Mouse (Mus musculus) embryonic stem cell, embryonic (primary cell): ENCODE measurements at regions not wholly inside any gene's neighbourhood (a gene's known extent, or its start where the extent isn't known, plus 50 kb on each side); places are given as distances from the start of the nearest gene placed in this dataset.

Source experiments
- CTCF ChIA-PET, 4 experiments: fragments of 300-600 bp in 2 of 4; fragments of 350-600 bp in 2 of 4; sonication (Branson Sonifier 250); formaldehyde crosslinking; loops; one replicate each; lab custom pipeline; 2022; ENCODE audit warnings: inconsistent platforms in 2 of 4; lab: Charles Lee
- POLR2A ChIA-PET, 4 experiments: fragments of 300-600 bp in 2 of 4; fragments of 350-600 bp in 2 of 4; sonication (Branson Sonifier 250); formaldehyde crosslinking; loops; one replicate each; lab custom pipeline; 2022; ENCODE audit warnings: antibody characterized with exemption in 4 of 4, inconsistent platforms in 1 of 4; lab: Charles Lee

GRCm38 (mm10) chr6:51036553-51036952, 382.3 kb upstream of the Npvf start:
- ChIA-PET POLR2A (interaction anchor here in 1 of 4 experiments (1.0 kb wide), 1 partner anchor 69 kb away, joined by 3 read pairs; no protein-coding TSS in a partner anchor), CTCF (no interaction called here)

- POLR2A ChIA-PET: interaction anchor here in 1 of 4 experiments (1.0 kb wide), 1 partner anchor 68 kb away, joined by 3 read pairs; no protein-coding TSS in a partner anchor
These were observed 382.7 kb upstream of the Npvf start for GRCm38 (mm10) chr6:51036956-51037355.

DNA sequence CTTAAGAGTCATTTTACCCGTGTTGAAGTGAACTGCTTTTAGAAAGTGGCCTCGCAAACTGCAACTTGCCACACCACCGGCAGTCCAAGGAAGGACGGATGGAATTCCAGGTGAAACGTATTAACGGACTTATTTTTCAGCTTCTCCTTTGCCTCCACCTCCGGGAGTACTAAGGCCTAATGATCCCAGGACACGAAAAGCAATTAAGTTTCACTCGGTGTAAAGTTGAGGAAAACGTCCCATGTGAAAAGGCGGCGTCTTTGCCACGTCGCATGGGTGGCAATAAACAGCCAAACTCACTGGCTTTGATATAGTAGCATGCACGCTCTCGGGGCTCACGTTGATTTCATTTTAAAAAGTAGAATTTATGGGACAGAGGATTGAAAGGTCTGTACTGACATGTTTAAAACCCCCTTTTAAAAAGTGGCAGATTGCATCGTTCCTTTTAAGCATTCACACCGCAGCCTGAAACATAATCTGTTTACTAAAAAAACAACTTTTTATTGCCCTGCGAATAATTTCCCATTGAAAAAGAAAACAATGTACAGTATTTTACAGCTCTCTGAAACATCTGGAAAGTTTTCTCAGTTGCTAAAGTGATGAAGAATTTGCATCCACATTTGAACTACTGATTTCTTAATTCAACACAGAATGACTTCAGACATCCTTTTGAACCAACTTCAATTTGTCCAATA, 385.4 kb upstream of the Npvf start:
- CTCF ChIA-PET: no interaction called here
- POLR2A ChIA-PET: no interaction called here

More at GRCm38 (mm10) chr6:51036956-51037355, 382.7 kb upstream of the Npvf start:
- CTCF ChIA-PET: no interaction called here

GRCm38 (mm10) chr6:51043970-51044369, 388.5 kb upstream of the Nfe2l3 start:
- CTCF ChIA-PET: no interaction called here
- POLR2A ChIA-PET: no interaction called here

DNA sequence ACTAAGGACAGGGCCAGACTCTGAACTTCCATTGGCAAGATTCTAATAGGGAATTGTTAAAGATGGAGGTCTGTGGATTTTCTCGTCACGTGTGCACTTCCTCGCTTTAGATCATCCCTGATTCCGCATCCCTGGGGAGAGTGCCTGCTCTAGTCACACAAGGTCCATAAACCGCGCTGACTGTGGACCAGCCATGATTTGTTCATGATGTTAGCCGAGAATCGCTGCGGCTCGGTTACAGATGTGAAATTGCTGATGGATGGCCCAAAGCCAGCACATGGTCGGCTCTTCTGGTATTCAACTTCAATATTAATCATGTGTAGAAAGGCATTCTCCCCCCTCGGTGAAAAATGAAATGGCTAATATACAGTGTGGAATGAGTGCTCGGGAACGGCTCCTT, 387.6 kb upstream of the Nfe2l3 start:
- ChIA-PET POLR2A (no interaction called here), CTCF (no interaction called here)

GRCm38 (mm10) chr6:51052451-51052921, 380.0 kb upstream of the Nfe2l3 start:
- ChIA-PET CTCF (interaction anchor here in 1 of 4 experiments (0.7 kb wide), 1 partner anchor 48 kb away, joined by 11 read pairs; no protein-coding TSS in a partner anchor), POLR2A (interaction anchor here in 1 of 4 experiments (1.0 kb wide), 1 partner anchor 11 kb away, joined by 4 read pairs; no protein-coding TSS in a partner anchor)

DNA sequence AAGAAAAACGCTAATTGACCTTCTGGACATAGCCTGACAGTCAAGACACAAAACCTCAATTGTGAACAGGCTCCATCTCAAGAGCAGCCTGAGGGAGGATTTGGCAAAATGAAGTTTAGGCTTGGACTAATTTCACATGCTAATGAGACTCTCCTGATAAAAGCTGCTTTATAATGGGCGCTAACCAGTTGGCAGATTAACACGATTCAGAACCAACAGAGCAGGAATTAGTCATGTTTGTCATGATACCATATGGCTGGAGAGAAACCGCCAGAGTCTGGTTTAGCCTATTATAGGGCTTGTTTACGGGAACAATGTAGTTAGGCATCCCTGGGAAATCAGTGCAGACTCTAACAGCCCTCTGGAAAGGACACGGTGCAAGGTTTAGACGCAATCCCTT, 375.2 kb upstream of the Nfe2l3 start:
- POLR2A ChIA-PET: interaction anchor here in 1 of 4 experiments (1.3 kb wide), 1 partner anchor 20 kb away, joined by 3 read pairs; no protein-coding TSS in a partner anchor
- CTCF ChIA-PET: no interaction called here

- CTCF ChIA-PET: no interaction called here
- POLR2A ChIA-PET: no interaction called here
These were observed 372.3 kb upstream of the Nfe2l3 start for GRCm38 (mm10) chr6:51059923-51060847.

- ChIA-PET POLR2A (no interaction called here), CTCF (no interaction called here)
These were observed 371.5 kb upstream of the Nfe2l3 start for GRCm38 (mm10) chr6:51060848-51061535.

GRCm38 (mm10) chr6:51065156-51065555, 367.3 kb upstream of the Nfe2l3 start:
- CTCF ChIA-PET: no interaction called here

DNA sequence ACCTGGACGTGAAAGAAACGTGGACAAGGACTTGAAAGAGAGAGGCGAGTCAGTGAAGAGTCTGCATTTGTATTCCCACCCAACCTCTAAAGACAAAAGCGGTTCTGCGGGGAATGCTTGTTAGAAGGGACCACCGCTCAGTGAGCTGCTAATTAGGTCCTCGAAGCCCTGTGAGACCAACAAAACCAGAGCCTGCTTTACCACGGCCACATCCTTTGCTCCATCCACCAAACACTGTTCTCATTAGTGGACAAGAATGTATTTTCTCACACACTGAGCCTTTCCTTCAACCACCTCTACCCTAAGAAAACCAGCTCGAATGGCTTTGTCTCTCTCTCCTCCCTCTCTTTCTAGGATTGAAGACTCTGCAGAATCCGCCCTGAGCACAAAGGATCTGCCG, 365.1 kb upstream of the Nfe2l3 start:
- ChIA-PET CTCF (interaction anchor here in 1 of 4 experiments (0.5 kb wide), 1 partner anchor 43 kb away, joined by 3 read pairs; no protein-coding TSS in a partner anchor), POLR2A (no interaction called here)

More at GRCm38 (mm10) chr6:51065156-51065555, 367.3 kb upstream of the Nfe2l3 start:
- POLR2A ChIA-PET: no interaction called here

- ChIA-PET POLR2A (no interaction called here), CTCF (no interaction called here)
These were observed 362.5 kb upstream of the Nfe2l3 start for GRCm38 (mm10) chr6:51069945-51070344.

- POLR2A ChIA-PET: no interaction called here
- CTCF ChIA-PET: no interaction called here
These were observed 361.2 kb upstream of the Nfe2l3 start for GRCm38 (mm10) chr6:51071243-51071642.

- CTCF ChIA-PET: interaction anchor here in 1 of 4 experiments (0.7 kb wide), 1 partner anchor 9 kb away, joined by 10 read pairs; no protein-coding TSS in a partner anchor
- POLR2A ChIA-PET: interaction anchor here in 3 of 4 experiments (0.6 kb wide), 4 partner anchors 22 to 1497 kb away, joined by 3 to 4 read pairs (median 3); no protein-coding TSS in a partner anchor
These were observed 357.4 kb upstream of the Nfe2l3 start for GRCm38 (mm10) chr6:51075026-51075425.

- POLR2A ChIA-PET: interaction anchor here in 3 of 4 experiments (0.5 to 1.5 kb wide), 5 partner anchors 11 to 1289 kb away, joined by 3 to 5 read pairs (median 3); no protein-coding TSS in a partner anchor
- CTCF ChIA-PET: interaction anchor here in 1 of 4 experiments (0.7 kb wide), 1 partner anchor 1100 kb away, joined by 14 read pairs; no protein-coding TSS in a partner anchor
These were observed 355.4 kb upstream of the Nfe2l3 start for GRCm38 (mm10) chr6:51076861-51077768.

- POLR2A ChIA-PET: no interaction called here
- CTCF ChIA-PET: interaction anchor here in 1 of 4 experiments (0.7 kb wide), 1 partner anchor 1100 kb away, joined by 14 read pairs; no protein-coding TSS in a partner anchor
These were observed 354.7 kb upstream of the Nfe2l3 start for GRCm38 (mm10) chr6:51077769-51078096.

GRCm38 (mm10) chr6:51078353-51078966, 354.0 kb upstream of the Nfe2l3 start:
- CTCF ChIA-PET: interaction anchor here in 1 of 4 experiments (0.9 kb wide), 1 partner anchor 100 kb away, joined by 4 read pairs; no protein-coding TSS in a partner anchor
- POLR2A ChIA-PET: interaction anchor here in 1 of 4 experiments (0.7 kb wide), 1 partner anchor 864 kb away, joined by 5 read pairs; no protein-coding TSS in a partner anchor
